Mouse (Mus musculus) hindbrain, embryonic 16.5 days (tissue): Measurements from ENCODE around the gene Ascc2. TPM values are rescaled to one million over a fixed set of nuclear protein-coding genes. Genes with fewer than 3 reads are reported as not detected.

ENCODE experiments used
- ATAC-seq: fragments of 200-750 bp; cut with Nextera tagmentation; 2 replicates; pipeline ENCODE4 v1.8.0; 2017; ENCODE audit warnings: moderate TSS enrichment, moderate library complexity
- H3K27ac ChIP-seq: fragments of 300-500 bp; sonication (generic); 2 replicates; pipeline ENCODE4 v1.5.1; 2014; ENCODE audit warnings: low read depth, mild to moderate bottlenecking, control low read depth, low read length, moderate library complexity
- H3K27me3 ChIP-seq: fragments of 300-500 bp; sonication (generic); replicated peaks from 2 replicates; pipeline ENCODE4 v1.6.1; 2014; ENCODE audit warnings: low read length; ENCODE audit not compliant: control insufficient read depth, insufficient read depth
- H3K36me3 ChIP-seq: fragments of 300-500 bp; sonication (generic); 2 replicates; pipeline ENCODE4 v1.6.1; 2014; ENCODE audit warnings: mild to moderate bottlenecking, low read length, moderate library complexity, mixed read lengths; ENCODE audit not compliant: control insufficient read depth, insufficient read depth
- H3K4me1 ChIP-seq: fragments of 300-500 bp; sonication (generic); 2 replicates; pipeline ENCODE4 v1.6.1; 2014; ENCODE audit warnings: low read depth, low read length; ENCODE audit not compliant: control insufficient read depth, insufficient read depth
- H3K4me2 ChIP-seq: fragments of 300-500 bp; sonication (generic); 2 replicates; pipeline ENCODE4 v1.6.1; 2014; ENCODE audit warnings: mild to moderate bottlenecking, low read length, control low read depth, moderate library complexity
- H3K4me3 ChIP-seq: fragments of 300-500 bp; sonication (generic); 2 replicates; pipeline ENCODE4 v1.5.1; 2014; ENCODE audit warnings: mild to moderate bottlenecking, low read length, control low read depth, moderate library complexity
- H3K9ac ChIP-seq: fragments of 300-500 bp; sonication (generic); 2 replicates; pipeline ENCODE4 v1.6.1; 2014; ENCODE audit warnings: low read depth, mild to moderate bottlenecking, control low read depth, low read length, moderate library complexity
- H3K9me3 ChIP-seq: fragments of 300-500 bp; sonication (generic); 2 replicates; pipeline ENCODE4 v1.6.1; 2014; ENCODE audit warnings: mild to moderate bottlenecking, low read length, moderate library complexity; ENCODE audit not compliant: control insufficient read depth
- WGBS: fragments of 180-500 bp; shearing (Covaris S2); extraction: QIAGEN DNeasy Blood & Tissue Kit; methylation state at CpG from one replicate; pipeline ENCODE4 v1.1.7; 2014; 5-methylcytosine and 5-hydroxymethylcytosine counted together
- polyA plus RNA-seq: library from polyadenylated mRNA; unstranded; fragments of >200 nt; fragmentation: Nextera tagmentation; extraction: Ambion mirVana; gene quantifications from 2 replicates; pipeline ENCODE4 v1.2.1, GENCODE M21; 2015

Gene Ascc2
- polyA plus RNA-seq, 1 experiment from 2014 or later: 18.4 TPM

- Histone ChIP-seq H3K27ac (no peak overlapping the region), H3K36me3 (peaks cover 25% of the 10 kb centered on the region; the same call in 1 of the 2 replicates), H3K4me2 (no peak overlapping the region), H3K9ac (no peak overlapping the region), H3K4me3 (no peak overlapping the region), H3K4me1 (no peaks in the 10 kb centered on the region), H3K9me3 (no peaks in the 10 kb centered on the region), H3K27me3 (no peaks in the 10 kb centered on the region)
- ATAC-seq: no peak
- WGBS: 69% methylated on average over 4 of the region's 4 CpGs
Observed at GRCm38 (mm10) chr11:4685071-4685470, 47.5 kb downstream of the Ascc2 start.

GRCm38 (mm10) chr11:4685510-4685909, 48.0 kb downstream of the Ascc2 start:
- Histone ChIP-seq H3K9ac (no peak overlapping the region), H3K4me3 (no peak overlapping the region), H3K4me2 (no peak overlapping the region), H3K9me3 (no peaks in the 10 kb centered on the region), H3K27me3 (no peaks in the 10 kb centered on the region), H3K27ac (no peak overlapping the region), H3K36me3 (peaks cover 25% of the 10 kb centered on the region; the same call in 1 of the 2 replicates), H3K4me1 (no peaks in the 10 kb centered on the region)
- 88% methylated on average over 5 of the region's 5 CpGs for WGBS
- ATAC-seq: no peak

- ATAC-seq: no peak
- Histone ChIP-seq H3K4me3 (no peak overlapping the region), H3K4me1 (no peaks in the 10 kb centered on the region), H3K9me3 (no peaks in the 10 kb centered on the region), H3K4me2 (no peak overlapping the region), H3K27me3 (no peaks in the 10 kb centered on the region), H3K27ac (no peak overlapping the region), H3K9ac (no peak overlapping the region), H3K36me3 (0 out of 2 replicates have a peak, but pooled peaks cover 11% of the 10 kb centered on the region)
- WGBS: 79% methylated on average over 3 of the region's 3 CpGs
Observed at GRCm38 (mm10) chr11:4687027-4687426, 49.5 kb downstream of the Ascc2 start.

GRCm38 (mm10) chr11:4687874-4688273, 50.3 kb downstream of the Ascc2 start:
- 0 out of 2 replicates have a peak, but pooled peaks cover 10% of the 10 kb centered on the region for H3K36me3 ChIP-seq
- WGBS: 86% methylated on average over 3 of the region's 3 CpGs

GRCm38 (mm10) chr11:4688632-4689380, 51.3 kb downstream of the Ascc2 start:
- Histone ChIP-seq H3K4me1 (no peaks in the 10 kb centered on the region), H3K9ac (no peak overlapping the region), H3K9me3 (no peaks in the 10 kb centered on the region), H3K36me3 (0 out of 2 replicates have a peak, but pooled peaks cover under 1% of the 10 kb centered on the region), H3K4me2 (no peak overlapping the region), H3K27me3 (no peaks in the 10 kb centered on the region), H3K4me3 (no peak overlapping the region), H3K27ac (no peak overlapping the region)
- ATAC-seq: no peak
- WGBS: 62% methylated on average over 11 of the region's 11 CpGs

More at GRCm38 (mm10) chr11:4687874-4688273, 50.3 kb downstream of the Ascc2 start:
- no peak overlapping the region for H3K9ac ChIP-seq
- no peak overlapping the region for H3K4me2 ChIP-seq
- H3K27me3 ChIP-seq: no peaks in the 10 kb centered on the region
- no peak overlapping the region for H3K27ac ChIP-seq
- H3K4me1 ChIP-seq: no peaks in the 10 kb centered on the region
- H3K9me3 ChIP-seq: no peaks in the 10 kb centered on the region
- ATAC-seq: no peak
- H3K4me3 ChIP-seq: no peak overlapping the region

- H3K27me3 ChIP-seq: no peaks in the 10 kb centered on the region
- no peak overlapping the region for H3K4me2 ChIP-seq
- H3K4me1 ChIP-seq: no peaks in the 10 kb centered on the region
- no peak for ATAC-seq
- no peaks in the 10 kb centered on the region for H3K36me3 ChIP-seq
- no peak overlapping the region for H3K9ac ChIP-seq
- H3K27ac ChIP-seq: no peak overlapping the region
- H3K4me3 ChIP-seq: no peak overlapping the region
- 82% methylated on average over 7 of the region's 7 CpGs for WGBS
- no peaks in the 10 kb centered on the region for H3K9me3 ChIP-seq
Observed at GRCm38 (mm10) chr11:4690353-4690752, 52.8 kb downstream of the Ascc2 start.

- Histone ChIP-seq H3K4me2 (no peak overlapping the region), H3K9me3 (no peaks in the 10 kb centered on the region), H3K4me1 (no peaks in the 10 kb centered on the region), H3K27ac (no peak overlapping the region), H3K36me3 (no peaks in the 10 kb centered on the region), H3K4me3 (no peak overlapping the region), H3K9ac (no peak overlapping the region), H3K27me3 (no peaks in the 10 kb centered on the region)
- 56% methylated on average over 10 of the region's 10 CpGs for WGBS
- ATAC-seq: peak; percentile 48; the same call in 1 of the 2 replicates
Observed at GRCm38 (mm10) chr11:4691213-4691612, 53.7 kb downstream of the Ascc2 start.

- ATAC-seq: no peak
- Histone ChIP-seq H3K4me3 (no peak overlapping the region), H3K27me3 (no peaks in the 10 kb centered on the region), H3K9me3 (no peaks in the 10 kb centered on the region), H3K27ac (no peak overlapping the region), H3K36me3 (no peaks in the 10 kb centered on the region), H3K4me1 (no peaks in the 10 kb centered on the region), H3K9ac (no peak overlapping the region), H3K4me2 (no peak overlapping the region)
- 79% methylated on average over 11 of the region's 11 CpGs for WGBS
Observed at GRCm38 (mm10) chr11:4692162-4692561, 54.6 kb downstream of the Ascc2 start.

GRCm38 (mm10) chr11:4697043-4697983, 59.8 kb downstream of the Ascc2 start:
- ATAC-seq: peak; percentile 40; the same call in 1 of the 2 replicates
- H3K4me2 ChIP-seq: no peak overlapping the region
- 61% methylated on average over 7 of the region's 7 CpGs for WGBS
- no peaks in the 10 kb centered on the region for H3K9me3 ChIP-seq
- no peaks in the 10 kb centered on the region for H3K4me1 ChIP-seq
- H3K27ac ChIP-seq: no peak overlapping the region
- no peak overlapping the region for H3K4me3 ChIP-seq
- H3K27me3 ChIP-seq: no peaks in the 10 kb centered on the region
- H3K9ac ChIP-seq: no peak overlapping the region
- peaks cover 7% of the 10 kb centered on the region for H3K36me3 ChIP-seq
